ENCODE assay signal across 19 mouse cellular contexts in the genomic region with DNA sequence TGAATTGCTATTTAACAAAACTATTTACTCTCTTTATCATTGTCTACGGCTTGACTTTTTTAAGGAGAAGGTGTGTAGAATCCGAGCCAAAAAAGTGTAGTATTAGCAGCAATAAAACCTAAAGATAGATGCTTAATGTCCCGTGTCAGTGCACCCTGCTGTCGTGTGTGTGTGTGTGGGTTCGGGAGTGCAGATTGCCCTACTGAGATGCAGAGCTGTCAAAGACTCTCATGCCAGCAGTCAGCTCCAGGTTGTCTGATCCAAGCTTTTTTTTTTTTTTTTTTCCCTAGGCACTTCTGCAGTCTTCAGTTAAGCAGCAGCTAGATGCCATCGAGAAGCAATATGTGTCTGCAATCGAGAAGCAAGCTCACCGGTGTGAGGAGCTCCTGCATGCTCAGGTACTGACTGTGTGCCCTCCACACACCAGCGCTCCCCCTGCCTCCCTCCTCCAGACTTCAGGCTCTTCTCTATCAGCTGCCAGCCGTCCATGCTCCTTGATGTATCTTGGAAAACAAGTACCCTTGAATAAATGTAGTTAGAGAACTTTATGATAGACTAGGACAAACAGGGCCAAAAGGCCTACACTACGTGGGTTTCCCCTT.
A peak's percentile ranks its signal among the peaks of the same experiment; 100 is the strongest.
DNase-seq lines count a peak whose midpoint lies in the region; ATAC-seq lines count a peak whose summit lies in the region.
"Had no signal": no experiment of that assay in that cellular context is flagged by ENCODE, and none has a peak within 500 bp of the region (broad histone marks: within the 10 kb centered on the region; RNA-seq: fewer than 3 reads in every experiment).

No protein-coding gene starts in this region.

- no peaks in the 10 kb centered on the region for H3K27me3 ChIP-seq in hindbrain, embryonic 16.5 days (replicated peaks; ENCODE audit: control insufficient read depth, insufficient read depth, low read length)
- no peaks in the 10 kb centered on the region for H3K27me3 ChIP-seq in hindbrain, embryonic 11.5 days (ENCODE audit: control insufficient read depth, insufficient read depth, low read length)
- H3K27me3 ChIP-seq in megakaryocyte, embryonic 14.5 days (replicated peaks) = no peaks in the 10 kb centered on the region
- H3K27me3 ChIP-seq in embryonic facial prominence, embryonic 15.5 days = no peaks in the 10 kb centered on the region
- no peaks in the 10 kb centered on the region for H3K27me3 ChIP-seq in heart, embryonic 12.5 days (replicated peaks)
- H3K27me3 ChIP-seq: heart, embryonic 15.5 days; hindbrain, embryonic 13.5 days; limb, embryonic 12.5 days; liver, embryonic 15.5 days had no signal

- ATAC-seq in hindbrain, embryonic 16.5 days = peak; percentile 58; the same call in 1 of the 2 replicates
- no peak for ATAC-seq in hindbrain, embryonic 11.5 days (ENCODE audit: low FRiP score)
- no peak for ATAC-seq in megakaryocyte, adult 5-6 weeks (ENCODE audit: poor library complexity, severe bottlenecking)
- ATAC-seq in embryonic facial prominence, embryonic 15.5 days (ENCODE audit: insufficient number of reproducible peaks, low FRiP score, low TSS enrichment, low read depth) = no peak
- no peak for ATAC-seq in heart, embryonic 12.5 days (ENCODE audit: insufficient number of reproducible peaks, low FRiP score)
- ATAC-seq: intestine, postnatal 0 days; lung, postnatal 0 days had no signal

- H3K4me2 ChIP-seq in hindbrain, embryonic 16.5 days (ENCODE audit: low read length) = no peak overlapping the region
- no peak overlapping the region for H3K4me2 ChIP-seq in hindbrain, embryonic 11.5 days (replicated peaks; ENCODE audit: low read depth, low read length)
- no peak overlapping the region for H3K4me2 ChIP-seq in embryonic facial prominence, embryonic 15.5 days (replicated peaks)
- no peak overlapping the region for H3K4me2 ChIP-seq in heart, embryonic 12.5 days
- H3K4me2 ChIP-seq: heart, embryonic 15.5 days; hindbrain, embryonic 13.5 days; limb, embryonic 12.5 days; liver, embryonic 15.5 days had no signal

- no peaks in the 10 kb centered on the region; the same call in 1 of the 2 replicates for H3K4me1 ChIP-seq in hindbrain, embryonic 16.5 days (ENCODE audit: control insufficient read depth, insufficient read depth, low read depth, low read length)
- H3K4me1 ChIP-seq in hindbrain, embryonic 11.5 days (replicated peaks; ENCODE audit: control insufficient read depth, insufficient read depth, low read length) = no peaks in the 10 kb centered on the region
- H3K4me1 ChIP-seq in megakaryocyte, embryonic 14.5 days = peaks cover 56% of the 10 kb centered on the region
- peaks cover 23% of the 10 kb centered on the region for H3K4me1 ChIP-seq in embryonic facial prominence, embryonic 15.5 days
- peaks cover 22% of the 10 kb centered on the region for H3K4me1 ChIP-seq in heart, embryonic 12.5 days (replicated peaks)
- H3K4me1 ChIP-seq: liver, embryonic 15.5 days had no signal

- 55% methylated on average over 11 of the region's 11 CpGs for WGBS in hindbrain, embryonic 16.5 days
- 65% methylated on average over 11 of the region's 11 CpGs for WGBS in hindbrain, embryonic 11.5 days
- 36% methylated on average over 11 of the region's 11 CpGs for WGBS in embryonic facial prominence, embryonic 15.5 days
- 59% methylated on average over 11 of the region's 11 CpGs for WGBS in heart, embryonic 12.5 days

- H3K36me3 ChIP-seq in hindbrain, embryonic 16.5 days (ENCODE audit: control insufficient read depth, insufficient read depth, low read length) = no peaks in the 10 kb centered on the region
- no peaks in the 10 kb centered on the region for H3K36me3 ChIP-seq in hindbrain, embryonic 11.5 days (ENCODE audit: control insufficient read depth, insufficient read depth, low read length)
- H3K36me3 ChIP-seq in megakaryocyte, embryonic 14.5 days (replicated peaks; ENCODE audit: low read length) = no peaks in the 10 kb centered on the region
- no peaks in the 10 kb centered on the region for H3K36me3 ChIP-seq in embryonic facial prominence, embryonic 15.5 days
- H3K36me3 ChIP-seq in heart, embryonic 12.5 days = no peaks in the 10 kb centered on the region
- H3K36me3 ChIP-seq: heart, embryonic 15.5 days; hindbrain, embryonic 13.5 days; limb, embryonic 12.5 days; liver, embryonic 15.5 days had no signal

- DNase-seq in hindbrain, embryonic 11.5 days (ENCODE audit: low spot score) = no peak
- peak; percentile 42 to 47 for DNase-seq in cerebellum, postnatal 10 days
- DNase-seq in lung, postnatal 36 days = no peak
- DNase-seq: adrenal gland, postnatal 36 days; embryo, embryonic 11 days; heart, adult 18-20 months; thymus, postnatal 36 days had no signal

- H3K9ac ChIP-seq in hindbrain, embryonic 16.5 days (ENCODE audit: low read depth, low read length) = no peak overlapping the region
- no peak overlapping the region for H3K9ac ChIP-seq in hindbrain, embryonic 11.5 days (ENCODE audit: low read depth, low read length)
- H3K9ac ChIP-seq in embryonic facial prominence, embryonic 15.5 days = no peak overlapping the region
- H3K9ac ChIP-seq in heart, embryonic 12.5 days = no peak overlapping the region
- H3K9ac ChIP-seq: heart, embryonic 15.5 days; hindbrain, embryonic 13.5 days; limb, embryonic 12.5 days; liver, embryonic 15.5 days had no signal

- H3K4me3 ChIP-seq in hindbrain, embryonic 16.5 days (ENCODE audit: low read length) = no peak overlapping the region
- no peak overlapping the region for H3K4me3 ChIP-seq in hindbrain, embryonic 11.5 days (ENCODE audit: low read depth, low read length)
- H3K4me3 ChIP-seq in megakaryocyte, embryonic 14.5 days (replicated peaks) = peak overlapping the region; percentile 64
- no peak overlapping the region for H3K4me3 ChIP-seq in embryonic facial prominence, embryonic 15.5 days (replicated peaks)
- H3K4me3 ChIP-seq in heart, embryonic 12.5 days = no peak overlapping the region
- H3K4me3 ChIP-seq: heart, embryonic 15.5 days; hindbrain, embryonic 13.5 days; layer of hippocampus, adult 2 months; limb, embryonic 12.5 days; liver, embryonic 15.5 days had no signal

- H3K9me3 ChIP-seq in hindbrain, embryonic 16.5 days (ENCODE audit: control insufficient read depth, low read length) = no peaks in the 10 kb centered on the region
- no peaks in the 10 kb centered on the region for H3K9me3 ChIP-seq in hindbrain, embryonic 11.5 days (ENCODE audit: control insufficient read depth, low read length)
- H3K9me3 ChIP-seq in megakaryocyte, embryonic 14.5 days = no peaks in the 10 kb centered on the region
- H3K9me3 ChIP-seq in embryonic facial prominence, embryonic 15.5 days (replicated peaks) = no peaks in the 10 kb centered on the region
- H3K9me3 ChIP-seq in heart, embryonic 12.5 days (replicated peaks) = no peaks in the 10 kb centered on the region
- H3K9me3 ChIP-seq: heart, embryonic 15.5 days; hindbrain, embryonic 13.5 days; limb, embryonic 12.5 days; liver, embryonic 15.5 days had no signal

- no peak overlapping the region for H3K27ac ChIP-seq in hindbrain, embryonic 16.5 days (ENCODE audit: low read depth, low read length)
- H3K27ac ChIP-seq in hindbrain, embryonic 11.5 days (ENCODE audit: low read depth, low read length) = no peak overlapping the region
- peak overlapping the region; percentile 12 for H3K27ac ChIP-seq in embryonic facial prominence, embryonic 15.5 days (replicated peaks)
- H3K27ac ChIP-seq in heart, embryonic 12.5 days (ENCODE audit: poor library complexity, severe bottlenecking) = no peak overlapping the region
- H3K27ac ChIP-seq: heart, embryonic 15.5 days; hindbrain, embryonic 13.5 days; layer of hippocampus, adult 2 months; liver, embryonic 15.5 days had no signal

Comparison
In these comparisons a context has a peak if more than half of its experiments do, and no peak if none do; other contexts are left out.
1. DNase-seq: peak in cerebellum, postnatal 10 days (2 of 2); none in hindbrain, embryonic 11.5 days (single experiment) and lung, postnatal 36 days (single experiment).